Mouse (Mus musculus) ES-E14 (cell line): Measurements from ENCODE around the gene Gm49358. TPM values are rescaled to one million over a fixed set of nuclear protein-coding genes. Genes with fewer than 3 reads are reported as not detected.

Experiments
- DNase-seq: peaks from one replicate; pipeline ENCODE4 v3.0.0-alpha.2; 2013; ENCODE audit warnings: low read depth, low spot score
- H3K27ac ChIP-seq: 2 replicates; pipeline ENCODE4 v1.5.1; 2012; ENCODE audit warnings: low read depth, mild to moderate bottlenecking, low read length, moderate library complexity, mixed read lengths; ENCODE audit not compliant: poor library complexity, insufficient read depth, severe bottlenecking
- H3K36me3 ChIP-seq: 2 replicates; pipeline ENCODE4 v1.6.1; 2012; ENCODE audit warnings: mild to moderate bottlenecking, low read length, moderate library complexity, mixed read lengths; ENCODE audit not compliant: control insufficient read depth, poor library complexity, insufficient read depth, severe bottlenecking
- H3K4me1 ChIP-seq, 2 experiments: fragments of 150-350 bp in 1 of 2; sonication (generic) in 1 of 2; 2 replicates each; pipeline ENCODE4 v1.6.1; 2012; ENCODE audit warnings: low read length in 2 of 2, mild to moderate bottlenecking in 1 of 2, mixed read lengths in 1 of 2; ENCODE audit not compliant: control insufficient read depth in 2 of 2, insufficient read depth in 2 of 2, poor library complexity in 1 of 2
- H3K4me3 ChIP-seq, 2 experiments: fragments of 150-350 bp in 1 of 2; sonication (generic) in 1 of 2; 2 replicates each; pipeline ENCODE4 v1.5.1; 2012; ENCODE audit warnings: low read length in 2 of 2, low read depth in 1 of 2, mild to moderate bottlenecking in 1 of 2, mixed read lengths in 1 of 2; ENCODE audit not compliant: insufficient read depth in 1 of 2, poor library complexity in 1 of 2, severe bottlenecking in 1 of 2
- H3K9ac ChIP-seq: 2 replicates; pipeline ENCODE4 v1.6.1; 2012; ENCODE audit warnings: low read depth, mild to moderate bottlenecking, low read length, mixed read lengths; ENCODE audit not compliant: poor library complexity, insufficient read depth, severe bottlenecking
- H3K9me3 ChIP-seq: fragments of 150-350 bp; sonication (generic); 2 replicates; pipeline ENCODE4 v1.6.1; 2012; ENCODE audit warnings: low read depth, mild to moderate bottlenecking, low read length; ENCODE audit not compliant: control insufficient read depth, insufficient read depth
- CHD2 ChIP-seq: IDR thresholded peaks from 2 replicates; pipeline ENCODE4 v1.6.1; 2014; ENCODE audit warnings: mild to moderate bottlenecking, low read depth, low read length, inconsistent platforms
- HCFC1 ChIP-seq: IDR thresholded peaks from 2 replicates; pipeline ENCODE4 v1.6.1; 2012; ENCODE audit warnings: low read length, inconsistent platforms, borderline replicate concordance; ENCODE audit not compliant: insufficient read depth
- MAFK ChIP-seq: IDR thresholded peaks from 2 replicates; pipeline ENCODE4 v1.6.1; 2014; ENCODE audit warnings: mild to moderate bottlenecking, low read depth, low read length, inconsistent platforms; ENCODE audit not compliant: insufficient read depth
- ZC3H11A ChIP-seq: IDR thresholded peaks from 2 replicates; pipeline ENCODE4 v1.6.1; 2012; ENCODE audit warnings: low read depth, mild to moderate bottlenecking, inconsistent platforms, low read length, borderline replicate concordance
- ZNF384 ChIP-seq: IDR thresholded peaks from 2 replicates; pipeline ENCODE4 v1.6.1; 2012; ENCODE audit warnings: low read depth, low read length, inconsistent platforms
- in situ Hi-C, 2 experiments: fragments of 600-800 bp; cut with MboI; formaldehyde crosslinking; loops; one replicate each; pipeline ENCODE4 v1.15.1; 2025; ENCODE audit warnings: low sequenced_read_pairs in 2 of 2, inconsistent platforms in 1 of 2; ENCODE audit not compliant: unreplicated experiment in 2 of 2
- total RNA-seq: library from RNA; depleted of rRNA; stranded (reverse); fragments of 300-350 nt; gene quantifications from 2 replicates; pipeline ENCODE4 v1.2.3, GENCODE M21; 2012

The Gm49358 gene
- total RNA-seq, 1 experiment, result 0.58 TPM

DNA sequence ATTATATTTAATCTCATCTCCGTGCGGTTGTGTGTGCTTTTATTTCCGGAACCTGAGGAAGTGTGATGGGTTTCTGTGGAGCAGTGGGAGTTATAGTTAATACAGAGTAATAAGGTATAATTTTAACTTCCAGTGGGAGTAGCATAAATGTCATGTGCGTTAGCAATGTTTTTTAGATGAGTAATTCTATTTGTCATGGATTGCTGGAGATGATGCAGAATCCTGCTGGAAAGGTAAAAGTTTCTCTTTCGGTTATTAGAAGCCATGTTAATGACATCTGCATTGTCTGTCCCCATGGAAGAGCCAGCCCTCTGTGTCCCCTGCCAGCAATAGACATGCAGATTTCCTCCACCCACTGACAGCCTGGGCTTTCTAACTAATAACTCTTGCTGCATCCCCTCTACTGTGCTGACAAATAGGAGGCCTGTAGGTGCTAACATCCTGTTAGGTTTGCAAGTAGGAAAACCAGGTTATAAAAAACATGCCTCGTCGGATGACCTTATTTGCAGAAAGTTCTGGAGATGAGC is 25.4 kb downstream of the Gm49358 start:
- DNase-seq, result no peak
- in situ Hi-C loops, result no loop called here
- no peak overlapping the region for H3K27ac ChIP-seq
- no peak overlapping the region for H3K9ac ChIP-seq
- H3K4me1 ChIP-seq, result peaks cover 4 to 29% of the 10 kb centered on the region in 2 experiments
- no peak overlapping the region for H3K4me3 ChIP-seq
- no peaks in the 10 kb centered on the region for H3K9me3 ChIP-seq
- TF ChIP-seq ZNF384, result no peak
- no peak for TF ChIP-seq CHD2
- no peak for TF ChIP-seq HCFC1
- TF ChIP-seq ZC3H11A, result no peak
- TF ChIP-seq MAFK, result no peak
- H3K36me3 ChIP-seq, result no peaks in the 10 kb centered on the region

DNA sequence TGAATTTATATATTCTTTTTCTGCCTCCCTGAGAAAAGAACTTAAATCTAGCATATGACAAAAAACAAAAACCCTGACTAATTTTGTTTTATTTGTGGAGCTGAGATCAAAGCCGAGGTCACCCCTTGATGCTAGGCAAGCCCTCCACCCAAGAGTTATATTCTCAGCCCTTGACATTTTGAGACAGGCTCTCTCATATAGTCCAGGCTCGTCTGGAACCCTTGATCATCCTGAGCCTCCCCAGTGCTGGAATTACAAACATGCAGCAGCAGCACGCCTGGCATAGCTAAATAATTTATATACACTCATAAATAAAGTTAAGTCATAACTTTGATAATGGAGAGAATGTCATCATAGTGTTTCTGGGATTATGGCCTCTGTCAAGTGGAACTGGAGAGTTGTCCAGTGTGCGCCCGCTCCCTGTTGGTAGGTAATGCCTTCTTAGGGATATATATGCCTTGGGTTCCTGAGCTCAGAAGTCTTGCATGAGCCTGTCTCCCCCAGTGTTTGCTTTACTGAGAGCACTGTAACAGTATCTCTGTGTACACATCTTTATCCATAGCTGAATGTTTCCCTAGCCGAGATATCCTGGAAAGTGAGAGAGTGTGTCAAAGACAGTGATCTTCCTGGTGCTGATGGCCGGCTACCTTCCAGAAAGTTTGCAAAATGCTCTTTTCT is 27.9 kb downstream of the Gm49358 start:
- Histone ChIP-seq H3K4me3 (no peak overlapping the region), H3K9me3 (no peaks in the 10 kb centered on the region), H3K36me3 (no peaks in the 10 kb centered on the region; the same call in 1 of the 2 replicates), H3K27ac (no peak overlapping the region), H3K4me1 (peaks cover 0 to 14% of the 10 kb centered on the region in 2 experiments; a peak in 3 of 4 replicates), H3K9ac (no peak overlapping the region)
- in situ Hi-C loops, result no loop called here
- DNase-seq, result no peak
- no peak for TF ChIP-seq CHD2
- TF ChIP-seq ZC3H11A, result no peak
- TF ChIP-seq ZNF384, result no peak
- no peak for TF ChIP-seq HCFC1
- no peak for TF ChIP-seq MAFK

GRCm38 (mm10) chr10:86793509-86793951 is 29.8 kb downstream of the Gm49358 start:
- Histone ChIP-seq H3K9me3 (no peaks in the 10 kb centered on the region), H3K36me3 (no peaks in the 10 kb centered on the region; the same call in 1 of the 2 replicates), H3K9ac (no peak overlapping the region), H3K4me3 (no peak overlapping the region), H3K27ac (no peak overlapping the region), H3K4me1 (peaks cover 0 to 5% of the 10 kb centered on the region in 2 experiments; a peak in 2 of 4 replicates)
- in situ Hi-C loops, result no loop called here
- TF ChIP-seq CHD2 (no peak), ZC3H11A (no peak), ZNF384 (no peak), MAFK (no peak), HCFC1 (no peak)
- no peak for DNase-seq

GRCm38 (mm10) chr10:86794196-86794595 is 30.4 kb downstream of the Gm49358 start:
- peaks cover 0 to 4% of the 10 kb centered on the region in 2 experiments; a peak in 1 of 4 replicates for H3K4me1 ChIP-seq
- no peak for TF ChIP-seq ZC3H11A
- TF ChIP-seq CHD2, result no peak
- no peak for TF ChIP-seq MAFK

More at GRCm38 (mm10) chr10:86794196-86794595, 30.4 kb downstream of the Gm49358 start:
- H3K9ac ChIP-seq, result no peak overlapping the region
- no peak for DNase-seq
- in situ Hi-C loops, result no loop called here
- no peaks in the 10 kb centered on the region for H3K9me3 ChIP-seq
- H3K4me3 ChIP-seq, result no peak overlapping the region
- no peaks in the 10 kb centered on the region; the same call in 1 of the 2 replicates for H3K36me3 ChIP-seq
- no peak overlapping the region for H3K27ac ChIP-seq
